Mouse (Mus musculus): ENCODE results near the gene Stat5b. TPM values are rescaled to one million over a fixed set of nuclear protein-coding genes. Genes with fewer than 3 reads are reported as not detected.

Stat5b gene
- polyA plus RNA-seq, 1 experiment from 2014 or later = 22.5 TPM

GRCm38 (mm10) chr11:100767871-100768270, 82.7 kb downstream of the Stat5b start:
- ATAC-seq (ENCODE audit: low FRiP score, low TSS enrichment) = no peak
- Histone ChIP-seq H3K27ac (ENCODE audit: low read length) (no peak overlapping the region), H3K4me2 (replicated peaks; ENCODE audit: low read depth, low read length) (no peak overlapping the region), H3K36me3 (ENCODE audit: insufficient read depth, low read length) (no peaks in the 10 kb centered on the region), H3K4me1 (ENCODE audit: insufficient read depth, low read length) (peaks cover 5% of the 10 kb centered on the region), H3K4me3 (ENCODE audit: low read length) (no peak overlapping the region), H3K9ac (replicated peaks; ENCODE audit: low read length) (no peak overlapping the region), H3K27me3 (ENCODE audit: insufficient read depth, low read length) (0 out of 2 replicates have a peak, but pooled peaks cover under 1% of the 10 kb centered on the region), H3K9me3 (ENCODE audit: low read length) (no peaks in the 10 kb centered on the region)
- 82% methylated on average over 5 of the region's 5 CpGs for WGBS

- Histone ChIP-seq H3K36me3 (ENCODE audit: insufficient read depth, low read length) (no peaks in the 10 kb centered on the region), H3K4me3 (ENCODE audit: low read length) (no peak overlapping the region), H3K4me2 (replicated peaks; ENCODE audit: low read depth, low read length) (no peak overlapping the region), H3K27ac (ENCODE audit: low read length) (no peak overlapping the region), H3K9ac (replicated peaks; ENCODE audit: low read length) (no peak overlapping the region), H3K4me1 (ENCODE audit: insufficient read depth, low read length) (peaks cover 7% of the 10 kb centered on the region), H3K9me3 (ENCODE audit: low read length) (no peaks in the 10 kb centered on the region), H3K27me3 (ENCODE audit: insufficient read depth, low read length) (peaks cover 8% of the 10 kb centered on the region)
- ATAC-seq (ENCODE audit: low FRiP score, low TSS enrichment) = no peak
- WGBS = 78% methylated on average over 9 of the region's 9 CpGs
These were observed 83.8 kb downstream of the Stat5b start for GRCm38 (mm10) chr11:100766726-100767125.

- peak within 1 kb of the TSS; percentile 83 for H3K4me2 ChIP-seq (replicated peaks; ENCODE audit: low read depth, low read length)
- no peaks in the 10 kb centered on the region for H3K9me3 ChIP-seq (ENCODE audit: low read length)
- no peak within 1 kb of the TSS for H3K27ac ChIP-seq (ENCODE audit: low read length)
- H3K4me3 ChIP-seq (ENCODE audit: low read length) = peak within 1 kb of the TSS; percentile 53
- WGBS = 77% methylated on average over 7 of the region's 7 CpGs
- peaks cover 12% of the 10 kb centered on the region for H3K4me1 ChIP-seq (ENCODE audit: insufficient read depth, low read length)
- no peak for ATAC-seq (ENCODE audit: low FRiP score, low TSS enrichment)
- H3K27me3 ChIP-seq (ENCODE audit: insufficient read depth, low read length) = peaks cover 30% of the 10 kb centered on the region
- no peaks in the 10 kb centered on the region for H3K36me3 ChIP-seq (ENCODE audit: insufficient read depth, low read length)
- H3K9ac ChIP-seq (replicated peaks; ENCODE audit: low read length) = peak within 1 kb of the TSS; percentile 59
These were observed 87.7 kb downstream of the Stat5b start, which contains the start of gene Hcrt for GRCm38 (mm10) chr11:100762831-100763230. Hcrt (minus strand) TSS chr11:100762931.

- ATAC-seq (ENCODE audit: low FRiP score, low TSS enrichment) = peak; percentile 66
- Histone ChIP-seq H3K4me1 (ENCODE audit: insufficient read depth, low read length) (peaks cover 12% of the 10 kb centered on the region), H3K9ac (replicated peaks; ENCODE audit: low read length) (peak overlapping the region; percentile 59)
These were observed 88.9 kb downstream of the Stat5b start for GRCm38 (mm10) chr11:100761547-100762045.

GRCm38 (mm10) chr11:100759611-100760233, 90.8 kb downstream of the Stat5b start, which contains the start of gene Kcnh4:
Kcnh4 (minus strand) TSS chr11:100759942.
- peaks cover 30% of the 10 kb centered on the region for H3K27me3 ChIP-seq (ENCODE audit: insufficient read depth, low read length)
- no peak for ATAC-seq (ENCODE audit: low FRiP score, low TSS enrichment)

More at GRCm38 (mm10) chr11:100761547-100762045, 88.9 kb downstream of the Stat5b start:
- under 1% methylated on average over 27 of the region's 27 CpGs for WGBS
- Histone ChIP-seq H3K4me3 (ENCODE audit: low read length) (peak overlapping the region; percentile 53), H3K27me3 (ENCODE audit: insufficient read depth, low read length) (peaks cover 30% of the 10 kb centered on the region), H3K36me3 (ENCODE audit: insufficient read depth, low read length) (no peaks in the 10 kb centered on the region), H3K27ac (ENCODE audit: low read length) (no peak overlapping the region), H3K4me2 (replicated peaks; ENCODE audit: low read depth, low read length) (peak overlapping the region; percentile 83), H3K9me3 (ENCODE audit: low read length) (no peaks in the 10 kb centered on the region)

GRCm38 (mm10) chr11:100758707-100759610, 91.6 kb downstream of the Stat5b start:
- Histone ChIP-seq H3K27ac (ENCODE audit: low read length) (no peak overlapping the region), H3K9me3 (ENCODE audit: low read length) (no peaks in the 10 kb centered on the region), H3K4me2 (replicated peaks; ENCODE audit: low read depth, low read length) (peak overlapping the region; percentile 59), H3K4me1 (ENCODE audit: insufficient read depth, low read length) (peaks cover 12% of the 10 kb centered on the region), H3K36me3 (ENCODE audit: insufficient read depth, low read length) (no peaks in the 10 kb centered on the region), H3K9ac (replicated peaks; ENCODE audit: low read length) (no peak overlapping the region), H3K4me3 (ENCODE audit: low read length) (peak overlapping the region; percentile 32; the same call in 1 of the 2 replicates), H3K27me3 (ENCODE audit: insufficient read depth, low read length) (peaks cover 30% of the 10 kb centered on the region)
- WGBS = 2% methylated on average over 34 of the region's 35 CpGs
- 0 out of 2 replicates have a peak, but pooled peaks have one; percentile 11 for ATAC-seq (ENCODE audit: low FRiP score, low TSS enrichment)

More at GRCm38 (mm10) chr11:100759611-100760233, 90.8 kb downstream of the Stat5b start, which contains the start of gene Kcnh4:
- Histone ChIP-seq H3K9ac (replicated peaks; ENCODE audit: low read length) (no peak within 1 kb of the TSS), H3K4me2 (replicated peaks; ENCODE audit: low read depth, low read length) (peak within 1 kb of the TSS; percentile 59), H3K36me3 (ENCODE audit: insufficient read depth, low read length) (no peaks in the 10 kb centered on the region), H3K9me3 (ENCODE audit: low read length) (no peaks in the 10 kb centered on the region), H3K4me1 (ENCODE audit: insufficient read depth, low read length) (peaks cover 12% of the 10 kb centered on the region), H3K27ac (ENCODE audit: low read length) (no peak within 1 kb of the TSS), H3K4me3 (ENCODE audit: low read length) (peak within 1 kb of the TSS; percentile 32)
- 2% methylated on average over 46 of the region's 51 CpGs for WGBS

- 83% methylated on average over 12 of the region's 12 CpGs for WGBS
These were observed 93.0 kb downstream of the Stat5b start for GRCm38 (mm10) chr11:100757566-100757965.

GRCm38 (mm10) chr11:100756476-100756875, 94.0 kb downstream of the Stat5b start:
- H3K9ac ChIP-seq (replicated peaks; ENCODE audit: low read length) = no peak overlapping the region
- H3K27me3 ChIP-seq (ENCODE audit: insufficient read depth, low read length) = peaks cover 21% of the 10 kb centered on the region
- H3K4me2 ChIP-seq (replicated peaks; ENCODE audit: low read depth, low read length) = no peak overlapping the region
- no peak overlapping the region for H3K4me3 ChIP-seq (ENCODE audit: low read length)
- 70% methylated on average over 6 of the region's 6 CpGs for WGBS
- peaks cover 16% of the 10 kb centered on the region for H3K4me1 ChIP-seq (ENCODE audit: insufficient read depth, low read length)
- H3K9me3 ChIP-seq (ENCODE audit: low read length) = no peaks in the 10 kb centered on the region
- H3K27ac ChIP-seq (ENCODE audit: low read length) = no peak overlapping the region
- no peaks in the 10 kb centered on the region for H3K36me3 ChIP-seq (ENCODE audit: insufficient read depth, low read length)
- ATAC-seq (ENCODE audit: low FRiP score, low TSS enrichment) = no peak

More at GRCm38 (mm10) chr11:100757566-100757965, 93.0 kb downstream of the Stat5b start:
- ATAC-seq (ENCODE audit: low FRiP score, low TSS enrichment) = no peak
- peaks cover 12% of the 10 kb centered on the region for H3K4me1 ChIP-seq (ENCODE audit: insufficient read depth, low read length)
- peaks cover 27% of the 10 kb centered on the region for H3K27me3 ChIP-seq (ENCODE audit: insufficient read depth, low read length)
- H3K27ac ChIP-seq (ENCODE audit: low read length) = no peak overlapping the region
- H3K4me3 ChIP-seq (ENCODE audit: low read length) = no peak overlapping the region
- no peaks in the 10 kb centered on the region for H3K36me3 ChIP-seq (ENCODE audit: insufficient read depth, low read length)
- H3K4me2 ChIP-seq (replicated peaks; ENCODE audit: low read depth, low read length) = no peak overlapping the region
- no peak overlapping the region for H3K9ac ChIP-seq (replicated peaks; ENCODE audit: low read length)
- H3K9me3 ChIP-seq (ENCODE audit: low read length) = no peaks in the 10 kb centered on the region

GRCm38 (mm10) chr11:100754693-100755057, 95.8 kb downstream of the Stat5b start:
- no peak overlapping the region for H3K27ac ChIP-seq (ENCODE audit: low read length)
- no peaks in the 10 kb centered on the region for H3K36me3 ChIP-seq (ENCODE audit: insufficient read depth, low read length)
- no peaks in the 10 kb centered on the region for H3K9me3 ChIP-seq (ENCODE audit: low read length)
- H3K4me2 ChIP-seq (replicated peaks; ENCODE audit: low read depth, low read length) = no peak overlapping the region
- no peak overlapping the region for H3K4me3 ChIP-seq (ENCODE audit: low read length)
- ATAC-seq (ENCODE audit: low FRiP score, low TSS enrichment) = no peak
- 94% methylated on average over 3 of the region's 3 CpGs for WGBS
- no peak overlapping the region for H3K9ac ChIP-seq (replicated peaks; ENCODE audit: low read length)
- peaks cover 13% of the 10 kb centered on the region for H3K4me1 ChIP-seq (ENCODE audit: insufficient read depth, low read length)
- peaks cover 14% of the 10 kb centered on the region for H3K27me3 ChIP-seq (ENCODE audit: insufficient read depth, low read length)
